Mouse (Mus musculus) forebrain, embryonic 16.5 days (tissue): Measurements from ENCODE around the gene Iqcn. TPM values are rescaled to one million over a fixed set of nuclear protein-coding genes. Genes with fewer than 3 reads are reported as not detected.

ENCODE experiments used
- ATAC-seq: fragments of 200-750 bp; cut with Nextera tagmentation; 2 replicates; pipeline ENCODE4 v1.8.0; 2017; ENCODE audit warnings: mild to moderate bottlenecking, moderate library complexity
- H3K27ac ChIP-seq: fragments of 300-500 bp; sonication (generic); 2 replicates; pipeline ENCODE4 v1.5.1; 2014; ENCODE audit warnings: low read length, control low read depth
- H3K27me3 ChIP-seq: fragments of 300-500 bp; sonication (generic); replicated peaks from 2 replicates; pipeline ENCODE4 v1.6.1; 2014; ENCODE audit warnings: low read length; ENCODE audit not compliant: control insufficient read depth, insufficient read depth
- H3K36me3 ChIP-seq: fragments of 300-500 bp; sonication (generic); 2 replicates; pipeline ENCODE4 v1.6.1; 2014; ENCODE audit not compliant: control insufficient read depth, insufficient read depth
- H3K4me1 ChIP-seq: fragments of 300-500 bp; sonication (generic); replicated peaks from 2 replicates; pipeline ENCODE4 v1.6.1; 2014; ENCODE audit warnings: low read length; ENCODE audit not compliant: control insufficient read depth, insufficient read depth
- H3K4me2 ChIP-seq: fragments of 300-500 bp; sonication (generic); 2 replicates; pipeline ENCODE4 v1.6.1; 2014; ENCODE audit warnings: mild to moderate bottlenecking, low read length, control low read depth
- H3K4me3 ChIP-seq: fragments of 300-500 bp; sonication (generic); replicated peaks from 2 replicates; pipeline ENCODE4 v1.5.1; 2014; ENCODE audit warnings: mild to moderate bottlenecking, low read length, control low read depth
- H3K9ac ChIP-seq: fragments of 300-500 bp; sonication (generic); replicated peaks from 2 replicates; pipeline ENCODE4 v1.6.1; 2014; ENCODE audit warnings: low read depth, low read length, control low read depth
- H3K9me3 ChIP-seq: fragments of 300-500 bp; sonication (generic); 2 replicates; pipeline ENCODE4 v1.6.1; 2016; ENCODE audit warnings: low read length; ENCODE audit not compliant: control insufficient read depth
- WGBS: fragments of 180-500 bp; shearing (Covaris S2); extraction: QIAGEN DNeasy Blood & Tissue Kit; methylation state at CpG from one replicate; pipeline ENCODE4 v1.1.7; 2014; 5-methylcytosine and 5-hydroxymethylcytosine counted together
- polyA plus RNA-seq: library from polyadenylated mRNA; unstranded; fragments of >200 nt; fragmentation: Nextera tagmentation; extraction: Ambion mirVana; gene quantifications from 2 replicates; pipeline ENCODE4 v1.2.1, GENCODE M21; 2015

The Iqcn gene
- polyA plus RNA-seq, 1 experiment from 2014 or later = 0.14 TPM

GRCm38 (mm10) chr8:70754871-70755660 lies 51.8 kb downstream of the Iqcn start:
- Histone ChIP-seq H3K27ac (peak overlapping the region; percentile 71), H3K9ac (peak overlapping the region; percentile 77), H3K27me3 (no peaks in the 10 kb centered on the region), H3K4me2 (peak overlapping the region; percentile 76), H3K4me3 (peak overlapping the region; percentile 56), H3K36me3 (peaks cover 7% of the 10 kb centered on the region; the same call in 1 of the 2 replicates), H3K9me3 (no peaks in the 10 kb centered on the region), H3K4me1 (peaks cover 45% of the 10 kb centered on the region)
- WGBS = 10% methylated on average over 50 of the region's 50 CpGs
- peak; percentile 39 for ATAC-seq

GRCm38 (mm10) chr8:70755661-70756475 lies 52.6 kb downstream of the Iqcn start:
- no peak overlapping the region for H3K27ac ChIP-seq
- H3K36me3 ChIP-seq = peaks cover 7% of the 10 kb centered on the region; the same call in 1 of the 2 replicates
- H3K27me3 ChIP-seq = no peaks in the 10 kb centered on the region
- H3K4me1 ChIP-seq = peaks cover 48% of the 10 kb centered on the region
- H3K9ac ChIP-seq = peak overlapping the region; percentile 77
- H3K9me3 ChIP-seq = no peaks in the 10 kb centered on the region
- peak overlapping the region; percentile 56 for H3K4me3 ChIP-seq
- H3K4me2 ChIP-seq = peak overlapping the region; percentile 76
- no peak for ATAC-seq
- WGBS = 85% methylated on average over 24 of the region's 24 CpGs

- no peak overlapping the region for H3K4me3 ChIP-seq
- ATAC-seq = no peak
- no peak overlapping the region for H3K27ac ChIP-seq
- H3K36me3 ChIP-seq = peaks cover 7% of the 10 kb centered on the region; the same call in 1 of the 2 replicates
- WGBS = 90% methylated on average over 6 of the region's 6 CpGs
- H3K4me2 ChIP-seq = no peak overlapping the region
- peaks cover 52% of the 10 kb centered on the region for H3K4me1 ChIP-seq
- H3K9ac ChIP-seq = no peak overlapping the region
- no peaks in the 10 kb centered on the region for H3K9me3 ChIP-seq
- H3K27me3 ChIP-seq = no peaks in the 10 kb centered on the region
These were observed 53.3 kb downstream of the Iqcn start for GRCm38 (mm10) chr8:70756476-70757040.

- no peak overlapping the region for H3K4me2 ChIP-seq
- WGBS = 54% methylated on average over 22 of the region's 22 CpGs
- H3K4me3 ChIP-seq = no peak overlapping the region
- H3K9ac ChIP-seq = 0 out of 2 replicates have a peak overlapping the region, but pooled peaks have one; percentile 19
- H3K4me1 ChIP-seq = peaks cover 52% of the 10 kb centered on the region
- no peak for ATAC-seq
- no peaks in the 10 kb centered on the region for H3K27me3 ChIP-seq
- no peaks in the 10 kb centered on the region for H3K9me3 ChIP-seq
- peaks cover 7% of the 10 kb centered on the region; the same call in 1 of the 2 replicates for H3K36me3 ChIP-seq
- H3K27ac ChIP-seq = peak overlapping the region; percentile 69
These were observed 54.5 kb downstream of the Iqcn start for GRCm38 (mm10) chr8:70757523-70758307.

GRCm38 (mm10) chr8:70758308-70758615 lies 55.0 kb downstream of the Iqcn start:
- peaks cover 7% of the 10 kb centered on the region; the same call in 1 of the 2 replicates for H3K36me3 ChIP-seq
- ATAC-seq = no peak
- H3K9ac ChIP-seq = no peak overlapping the region
- H3K9me3 ChIP-seq = no peaks in the 10 kb centered on the region
- H3K4me3 ChIP-seq = no peak overlapping the region
- H3K27me3 ChIP-seq = no peaks in the 10 kb centered on the region
- H3K4me2 ChIP-seq = no peak overlapping the region
- peaks cover 50% of the 10 kb centered on the region for H3K4me1 ChIP-seq
- H3K27ac ChIP-seq = peak overlapping the region; percentile 78
- 61% methylated on average over 7 of the region's 7 CpGs for WGBS

GRCm38 (mm10) chr8:70758616-70759561 lies 55.6 kb downstream of the Iqcn start:
- Histone ChIP-seq H3K27ac (peak overlapping the region; percentile 78), H3K4me2 (no peak overlapping the region), H3K4me1 (peaks cover 50% of the 10 kb centered on the region), H3K9me3 (no peaks in the 10 kb centered on the region), H3K4me3 (no peak overlapping the region), H3K36me3 (peaks cover 7% of the 10 kb centered on the region; the same call in 1 of the 2 replicates), H3K27me3 (no peaks in the 10 kb centered on the region), H3K9ac (no peak overlapping the region)
- ATAC-seq = no peak
- WGBS = 58% methylated on average over 19 of the region's 19 CpGs

- peak overlapping the region; percentile 73 for H3K27ac ChIP-seq
- peaks cover 7% of the 10 kb centered on the region; the same call in 1 of the 2 replicates for H3K36me3 ChIP-seq
- H3K4me1 ChIP-seq = peaks cover 46% of the 10 kb centered on the region
- H3K9ac ChIP-seq = peak overlapping the region; percentile 77
- peak overlapping the region; percentile 88 for H3K4me2 ChIP-seq
- no peaks in the 10 kb centered on the region for H3K9me3 ChIP-seq
- WGBS = 0% methylated on average over 21 of the region's 22 CpGs
- no peaks in the 10 kb centered on the region for H3K27me3 ChIP-seq
- peak; percentile 3; the same call in 1 of the 2 replicates for ATAC-seq
- peak overlapping the region; percentile 67 for H3K4me3 ChIP-seq
These were observed 57.1 kb downstream of the Iqcn start for GRCm38 (mm10) chr8:70760350-70760749.
